Mouse (Mus musculus): Measurements from ENCODE around the gene Gm28635.

Gm28635 gene

DNA sequence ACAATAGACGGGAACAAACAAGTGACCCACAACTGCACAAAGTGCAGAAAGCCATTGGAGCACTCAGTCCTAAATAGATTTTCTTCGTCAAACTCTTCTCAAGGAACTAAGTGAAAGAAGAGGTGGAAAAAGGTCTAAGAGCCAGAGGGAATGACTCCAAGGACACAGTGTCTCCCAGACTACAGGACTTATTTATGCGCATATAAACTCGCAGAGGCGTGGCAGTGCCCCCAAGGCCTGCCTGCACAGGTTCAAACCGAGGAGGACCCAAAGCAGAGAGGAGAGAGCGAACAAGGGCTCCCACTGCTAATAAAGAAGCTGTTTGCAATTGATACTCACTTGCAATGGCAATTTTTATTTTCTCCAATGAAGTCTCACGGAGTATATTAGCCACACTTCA is 92.1 kb downstream of the Gm28635 start:
- no peak for DNase-seq

DNA sequence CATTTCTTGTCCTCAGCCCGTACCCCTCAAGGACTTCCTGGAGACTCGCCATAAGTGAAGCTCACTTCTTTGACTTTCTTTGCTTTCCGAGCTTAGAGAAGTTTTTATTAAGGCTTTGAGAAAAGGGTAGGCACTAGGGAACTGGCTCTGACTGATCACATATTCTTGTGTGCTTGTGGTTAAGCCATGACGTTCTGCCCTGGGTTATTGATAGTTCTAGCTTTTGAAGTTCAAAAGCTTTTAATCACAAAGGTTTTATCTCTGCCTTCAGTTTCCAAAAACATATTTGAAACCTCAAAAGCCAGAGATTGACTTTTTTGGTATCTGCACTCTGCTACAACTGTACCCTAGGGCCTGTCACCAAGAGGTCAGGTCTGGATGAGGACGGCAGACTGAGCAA is 95.6 kb downstream of the Gm28635 start:
- DNase-seq: no peak

DNA sequence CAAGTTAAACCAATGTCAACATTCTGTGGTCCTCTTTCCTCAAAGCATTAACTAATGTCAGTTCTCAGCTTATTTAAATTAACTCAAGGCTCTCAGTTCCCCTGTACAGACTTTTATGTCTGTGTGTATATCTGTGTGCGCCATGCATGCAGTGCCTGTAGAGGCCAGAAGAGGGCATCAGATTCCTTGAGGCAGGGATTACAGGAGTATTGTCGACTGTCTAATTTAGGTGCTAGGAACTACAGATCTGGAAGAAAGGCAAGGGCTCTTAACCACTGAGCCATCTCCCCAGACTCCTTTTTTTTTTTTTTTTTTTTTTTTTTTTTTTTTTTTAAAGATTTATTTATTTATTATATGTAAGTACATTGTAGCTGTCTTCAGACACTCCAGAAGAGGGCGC is 96.6 kb downstream of the Gm28635 start:
- DNase-seq: no peak

DNA sequence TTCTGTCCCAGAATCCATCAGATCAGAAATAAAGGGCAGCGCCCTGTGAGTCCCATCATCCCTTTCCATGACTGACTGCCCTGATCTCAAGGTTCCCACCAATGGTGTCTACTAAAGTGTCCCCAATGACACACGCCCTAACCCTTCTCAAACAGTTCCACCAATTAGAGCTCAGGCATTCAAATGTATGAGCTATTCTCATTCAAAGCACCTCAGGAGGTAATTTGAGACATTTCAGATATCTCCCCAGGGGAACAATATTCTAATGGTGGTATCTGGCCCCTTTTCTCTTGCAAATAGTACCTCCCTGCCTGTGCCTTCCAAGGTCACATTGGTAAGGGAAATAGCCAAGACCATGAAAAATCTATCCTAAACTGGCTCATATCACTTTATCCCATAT is 98.5 kb downstream of the Gm28635 start:
- DNase-seq: no peak

DNA sequence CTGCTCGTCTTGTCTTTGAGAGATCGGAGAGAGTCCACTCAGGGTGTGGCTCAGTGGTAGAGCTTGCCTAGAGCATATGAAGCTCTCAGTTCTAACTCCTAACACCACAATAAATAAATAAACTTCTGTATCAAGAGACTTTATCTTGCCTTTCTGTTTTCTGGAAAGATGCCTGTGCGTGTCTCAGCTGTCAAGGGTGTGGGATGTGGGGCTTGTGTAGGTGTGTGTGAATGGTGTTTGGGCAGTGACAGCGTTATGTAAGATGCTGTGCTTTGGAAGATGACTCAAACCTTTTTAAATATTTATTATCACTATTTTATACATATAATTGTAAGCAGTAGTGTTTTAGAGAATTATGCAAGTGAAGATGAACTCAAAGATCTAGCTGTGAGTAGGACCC is 103.7 kb downstream of the Gm28635 start:
- no peak for DNase-seq

DNA sequence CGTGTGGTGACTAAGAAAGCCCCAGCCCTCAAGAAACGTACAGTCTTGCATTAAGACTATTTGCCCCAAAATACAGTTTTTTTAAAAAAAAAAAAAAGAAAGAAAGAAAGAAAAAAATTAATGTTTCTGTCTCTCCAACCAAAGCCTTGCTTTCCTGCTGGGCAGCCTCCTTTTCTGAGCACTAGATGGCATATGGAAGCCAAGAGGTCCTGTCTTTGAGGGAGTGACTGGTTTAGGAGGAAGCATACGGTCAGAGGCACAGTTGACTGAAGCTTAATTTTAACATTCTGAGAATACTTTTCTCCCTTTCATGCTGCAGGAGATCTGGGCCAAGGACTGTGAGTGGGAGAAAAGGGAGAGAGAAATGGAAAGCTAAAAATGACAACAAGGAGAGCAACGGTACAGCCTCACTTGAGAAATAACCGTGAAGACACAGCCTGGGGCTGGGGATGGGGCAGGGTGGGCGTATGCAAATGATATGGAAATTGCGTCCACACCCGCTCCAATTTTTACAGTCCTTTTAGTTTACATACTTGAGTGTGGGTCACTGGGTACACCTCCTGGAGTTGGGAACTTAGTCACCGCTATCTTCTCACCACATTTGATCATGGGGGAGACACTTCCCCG is 120.8 kb downstream of the Gm28635 start:
- DNase-seq: peak in 1 of 2 experiments; percentile 12

Measured in cerebellum, postnatal 25 days (tissue).